Mouse (Mus musculus): ENCODE measurements around the gene Prr7. TPM values are rescaled to one million over a fixed set of nuclear protein-coding genes. Genes with fewer than 3 reads are reported as not detected.

Gene Prr7
- 10 to 100 TPM; 30.1 to 41.2 TPM for total RNA-seq (2023)

GRCm38 (mm10) chr13:55464027-55464884 lies at the start of gene Prr7:
Gene Prr7 (plus strand): TSS chr13:55464267.

GRCm38 (mm10) chr13:55414743-55415380 lies 49.2 kb upstream of the Prr7 start, which contains the start of gene Pfn3:
Gene Pfn3 (minus strand): TSS chr13:55415232.

DNA sequence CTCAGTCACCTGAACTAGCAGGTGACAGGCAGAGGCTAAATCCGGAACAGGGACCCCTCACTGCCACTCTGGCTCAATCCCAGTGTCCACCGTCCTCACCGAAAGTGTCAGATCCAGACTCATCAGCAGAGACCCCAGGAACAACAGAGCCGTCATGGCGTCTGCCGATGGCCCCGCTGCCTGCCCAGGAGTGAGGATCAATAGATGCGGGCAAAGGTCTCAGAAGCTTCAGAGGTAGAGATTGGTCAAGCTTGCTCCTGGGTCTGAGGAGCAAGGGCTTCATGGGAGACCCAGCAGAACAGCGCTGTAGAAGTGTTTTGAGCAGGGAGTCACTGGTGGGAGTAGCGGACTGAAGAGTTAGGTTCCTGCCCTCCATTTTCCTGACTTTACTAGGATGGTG lies 37.5 kb upstream of the Prr7 start, which contains the start of gene F12:
Gene F12 (minus strand): TSS at position 181 of the 400 bp plus-strand sequence.

GRCm38 (mm10) chr13:55444937-55445315 lies 19.1 kb upstream of the Prr7 start, which contains the start of gene Grk6:
Gene Grk6 (plus strand): TSS chr13:55445072.

DNA sequence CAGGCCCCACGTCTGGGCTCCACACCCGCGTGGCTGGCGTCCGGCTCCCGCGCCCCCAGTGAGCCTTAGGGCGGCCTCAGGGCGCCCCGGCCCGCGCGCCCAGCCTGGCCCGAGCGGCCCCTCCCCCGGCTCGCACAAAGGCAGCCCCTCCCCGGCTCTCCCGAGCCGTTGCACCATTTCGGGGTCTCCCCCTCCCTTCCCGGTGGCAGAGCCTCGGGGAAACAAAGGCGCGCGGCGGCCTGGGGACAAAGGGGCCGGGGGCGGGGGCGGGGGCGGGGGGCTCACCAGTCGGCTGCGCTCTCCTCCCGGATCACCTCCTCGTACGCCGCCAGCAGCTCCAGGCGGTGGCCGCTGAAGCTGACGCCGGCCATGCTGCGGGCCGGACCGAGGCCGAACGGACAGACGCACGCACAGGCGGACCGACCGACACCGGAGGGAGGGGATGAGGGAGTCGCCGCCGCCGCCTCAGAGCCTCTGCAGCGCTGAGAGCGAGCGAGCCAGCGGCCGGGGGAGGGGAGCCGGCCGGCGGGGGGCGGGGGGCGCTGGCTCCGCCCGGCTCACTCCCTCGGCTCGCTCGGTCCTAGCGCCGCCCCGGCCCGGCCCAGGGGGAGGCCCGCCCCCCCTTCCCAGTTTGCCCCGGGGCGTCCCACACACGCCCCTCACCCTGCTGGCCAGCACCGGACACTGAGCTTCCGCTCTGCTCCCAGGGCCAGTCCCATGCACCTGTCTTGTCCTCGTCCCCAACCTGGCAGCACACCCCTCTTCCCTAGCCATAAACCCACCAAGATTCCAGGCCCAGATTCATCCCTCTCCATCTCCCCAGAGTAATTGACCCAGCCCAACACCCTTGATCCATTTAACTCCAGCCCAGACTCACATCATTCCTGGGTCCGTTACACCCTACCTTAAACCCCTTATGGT lies 23.8 kb downstream of the Prr7 start, which contains the start of gene Dbn1:
Gene Dbn1 (minus strand): TSS at position 534 of the 921 bp plus-strand sequence.

GRCm38 (mm10) chr13:55513111-55513748 lies 49.2 kb downstream of the Prr7 start, which contains the start of gene Pdlim7:
Gene Pdlim7 (minus strand): TSS chr13:55513676.

Other genes with a start within 250 kb of the Prr7 start
- 100 to 1,000 TPM; 145 to 150 TPM for gene Prelid1, start 143.8 kb upstream of the Prr7 start, total RNA-seq (2023)
- gene Rab24, start 142.3 kb upstream of the Prr7 start, total RNA-seq (2023), result 10 to 100 TPM; 65.3 to 71.0 TPM
- gene Mxd3, start 134.4 kb upstream of the Prr7 start, total RNA-seq (2023), result 1 to 10 TPM; 1.2 to 2.2 TPM
- 100 to 1,000 TPM; 112 to 123 TPM for gene Lman2, start 101.5 kb upstream of the Prr7 start, total RNA-seq (2023)
- 10 to 100 TPM; 74.5 to 83.7 TPM for gene Rgs14, start 94.5 kb upstream of the Prr7 start, total RNA-seq (2023)
- 1 to 10 TPM in 1 of 2 experiments, not detected in 1; 1.0 TPM for gene Slc34a1, start 66.1 kb upstream of the Prr7 start, total RNA-seq (2023)
- not detected for gene Pfn3, start 49.0 kb upstream of the Prr7 start, total RNA-seq (2023)
- gene F12, start 37.5 kb upstream of the Prr7 start, total RNA-seq (2023), result 1 to 10 TPM; 1.8 to 2.1 TPM
- gene Grk6, start 19.2 kb upstream of the Prr7 start, total RNA-seq (2023), result 100 to 1,000 TPM; 498 to 536 TPM
- under 1 TPM in 1 of 2 experiments, not detected in 1; 0.17 TPM for gene Dbn1, start 23.8 kb downstream of the Prr7 start, total RNA-seq (2023)
- gene Pdlim7, start 49.4 kb downstream of the Prr7 start, total RNA-seq (2023), result 10 to 100 TPM; 29.0 to 33.3 TPM
- gene Dok3, start 65.0 kb downstream of the Prr7 start, total RNA-seq (2023), result 100 to 1,000 TPM; 322 TPM
- gene Ddx41, start 72.4 kb downstream of the Prr7 start, total RNA-seq (2023), result 100 to 1,000 TPM; 135 to 147 TPM
- gene Fam193b, start 106.9 kb downstream of the Prr7 start, total RNA-seq (2023), result 100 to 1,000 TPM; 148 to 159 TPM
- gene Tmed9, start 109.5 kb downstream of the Prr7 start, total RNA-seq (2023), result 10 to 100 TPM; 78.0 to 96.9 TPM
- 10 to 100 TPM; 22.3 to 27.8 TPM for gene B4galt7, start 135.6 kb downstream of the Prr7 start, total RNA-seq (2023)
- 10 to 100 TPM; 18.0 to 22.7 TPM for gene Caml, start 158.7 kb downstream of the Prr7 start, total RNA-seq (2023)
- gene Ddx46, start 170.8 kb downstream of the Prr7 start, total RNA-seq (2023), result 100 to 1,000 TPM; 100 to 112 TPM
- gene B230219D22Rik, start 228.9 kb downstream of the Prr7 start, total RNA-seq (2023), result 10 to 100 TPM; 26.3 to 27.5 TPM